Mouse (Mus musculus): ENCODE results near the gene Rfx7. TPM values are rescaled to one million over a fixed set of nuclear protein-coding genes. Genes with fewer than 3 reads are reported as not detected.
"Not testable (repeated sequence)": the region's sequence is repeated elsewhere in the genome, so short reads cannot be mapped to it uniquely, and the experiment has no call there.

Gene Rfx7
- total and polyA plus RNA-seq, 3 experiments = 2.9 to 20.4 (median 18.9) TPM

DNA sequence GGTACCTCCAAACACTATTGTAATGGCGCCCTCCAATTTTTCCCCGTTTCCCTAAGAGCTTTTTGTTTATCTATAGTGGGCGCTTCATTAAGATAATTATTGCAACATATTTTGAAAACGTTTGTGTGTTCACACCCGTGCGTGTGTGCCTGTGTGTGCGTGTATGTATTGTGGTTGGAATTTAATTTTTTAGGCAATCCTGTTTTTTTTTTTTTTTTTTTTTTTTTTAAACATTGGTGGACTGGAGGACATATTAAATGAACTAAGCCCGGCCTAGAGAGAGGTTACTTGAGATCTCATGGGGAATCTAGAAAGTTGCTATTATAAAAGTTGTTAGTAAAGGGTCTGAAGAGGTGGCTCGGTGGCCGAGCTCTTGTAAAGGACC is 131.5 kb downstream of the Rfx7 start:
- no peak for DNase-seq

GRCm38 (mm10) chr9:72664409-72665351 is 132.6 kb downstream of the Rfx7 start:
- DNase-seq = peak; percentile 55

DNA sequence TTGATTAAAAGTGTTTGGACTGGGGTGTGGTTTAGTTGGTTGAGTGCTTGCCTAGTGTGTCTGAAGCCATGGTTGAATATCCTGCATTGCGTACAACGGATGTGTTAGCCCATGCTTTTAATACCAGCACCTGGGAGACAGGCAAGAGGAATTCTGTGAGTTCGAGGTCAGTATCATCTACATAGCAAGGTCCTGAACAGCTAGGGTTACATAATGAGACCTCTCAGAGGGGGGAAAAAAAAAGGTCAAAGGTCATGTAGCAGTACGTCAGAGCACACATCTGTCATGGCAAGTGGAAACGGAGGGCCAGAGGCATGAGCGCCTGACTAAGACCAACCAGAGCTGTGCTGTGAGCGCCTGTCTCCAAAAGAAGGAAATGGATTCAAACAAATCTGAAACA is 133.5 kb downstream of the Rfx7 start:
- DNase-seq = no peak

- DNase-seq = not testable (repeated sequence)
Observed at GRCm38 (mm10) chr9:72666352-72667021, 134.4 kb downstream of the Rfx7 start.

- DNase-seq = no peak
Observed at GRCm38 (mm10) chr9:72667126-72667525, 135.1 kb downstream of the Rfx7 start.

DNA sequence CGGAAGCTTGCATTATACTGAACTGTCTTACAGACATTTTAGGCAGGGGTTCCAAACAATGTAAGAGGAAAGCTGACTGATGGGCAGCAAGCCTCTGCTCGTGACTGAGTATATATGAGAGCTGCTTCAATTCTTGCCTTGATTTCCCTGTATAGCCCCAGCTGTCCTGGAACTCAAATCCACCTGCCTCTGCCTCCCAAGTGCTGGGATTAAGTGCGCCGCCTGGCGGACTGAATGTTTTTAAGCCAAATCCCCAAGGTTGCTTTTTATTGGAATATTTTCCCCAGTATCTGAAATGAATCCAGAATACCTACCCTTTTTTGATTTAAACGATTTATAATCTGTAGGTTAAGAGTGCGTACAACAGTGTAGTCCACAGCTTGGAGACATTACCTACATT is 137.3 kb downstream of the Rfx7 start:
- DNase-seq = no peak

DNA sequence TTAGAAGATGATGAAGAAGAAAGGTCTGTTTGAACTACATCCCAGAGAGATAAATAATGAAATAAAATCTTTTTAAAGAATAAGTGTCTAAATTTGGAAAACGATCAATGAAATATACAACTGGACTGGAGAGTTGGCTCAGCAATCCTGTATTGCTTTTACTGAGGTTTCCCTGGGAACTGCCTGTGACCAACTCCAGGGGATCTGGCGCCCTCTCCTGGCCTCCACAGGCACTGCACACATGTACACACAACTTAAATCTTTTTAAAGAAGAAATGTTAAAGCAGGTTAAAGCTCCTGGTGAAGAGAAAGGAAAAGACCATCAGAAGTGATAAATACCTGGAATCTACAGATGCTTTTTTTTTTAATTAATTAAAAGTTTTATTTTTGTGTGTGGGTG is 140.3 kb downstream of the Rfx7 start:
- DNase-seq = peak; percentile 73

Small RNAs within 50 kb of the gene (microRNA-seq; reads per million reads assigned to microRNA genes)
- 0 reads per million in 2 experiments for gene Gm28010

Other genes with a start within 250 kb of the Rfx7 start
- 1 to 10 TPM; 2.2 to 4.0 TPM for gene Mns1, start 94.2 kb upstream of the Rfx7 start, total RNA-seq (2021)
- 0.19 and 0.22 TPM in 2 replicates for gene Mns1, start 94.2 kb upstream of the Rfx7 start, polyA plus RNA-seq (2012; rRNA removed)
- gene Tex9, start 40.0 kb upstream of the Rfx7 start, total RNA-seq (2021) = 1 to 10 TPM; 2.9 to 7.6 TPM
- 1.1 and 1.4 TPM in 2 replicates for gene Tex9, start 40.0 kb upstream of the Rfx7 start, polyA plus RNA-seq (2012; rRNA removed)
- 100 to 1,000 TPM; 393 to 436 TPM for gene Nedd4, start 130.1 kb downstream of the Rfx7 start, total RNA-seq (2021)
- 139 and 169 TPM in 2 replicates for gene Nedd4, start 130.1 kb downstream of the Rfx7 start, polyA plus RNA-seq (2012; rRNA removed)